ENCODE assay signal across 8 mouse cellular contexts in genomic region chr13:42301161-42301721, GRCm38 (mm10). TPM values are rescaled to one million over a fixed set of nuclear protein-coding genes. Genes with fewer than 3 reads are reported as not detected.
DNase-seq lines count a peak whose midpoint lies in the region; ATAC-seq lines count a peak whose summit lies in the region.

Gene Edn1, plus strand, starts transcription at chr13:42301476.

- peak within 1 kb of the TSS; percentile 42 for H3K4me3 ChIP-seq in forebrain, embryonic 12.5 days (replicated peaks)

- ATAC-seq in cerebellum, adult (ENCODE audit: insufficient number of reproducible peaks, low FRiP score, low TSS enrichment) = no peak
- ATAC-seq in forebrain, embryonic 12.5 days (ENCODE audit: low FRiP score) = 0 out of 2 replicates have a peak, but pooled peaks have one; percentile 33

- intact Hi-C loops in heart, postnatal 14 days (cut with DNase I) = loop anchor here (2.0 to 5.0 kb wide), 4 partner anchors 56 to 594 kb away; partner anchors contain the start of gene Hivep1

- peaks cover 52% of the 10 kb centered on the region for H3K27me3 ChIP-seq in forebrain, embryonic 12.5 days

- no peaks in the 10 kb centered on the region for H3K36me3 ChIP-seq in forebrain, embryonic 12.5 days (replicated peaks)

- peak within 1 kb of the TSS; percentile 50 for H3K9ac ChIP-seq in forebrain, embryonic 12.5 days

- H3K27ac ChIP-seq in forebrain, embryonic 12.5 days = no peak within 1 kb of the TSS

- WGBS in forebrain, embryonic 12.5 days = under 1% methylated on average over 26 of the region's 26 CpGs

- DNase-seq in cerebellum, adult 8-10 months = peak; percentile 6
- peak; percentile 50 for DNase-seq in adrenal gland, postnatal 10 days
- DNase-seq in heart, postnatal 14 days = peak; percentile 66 to 68
- peak; percentile 60 to 68 for DNase-seq in kidney, postnatal 25 days
- peak; percentile 82 for DNase-seq in lung, postnatal 25 days (ENCODE audit: low spot score)
- peak; percentile 58 for DNase-seq in retina, embryonic 14.5 days (ENCODE audit: low spot score)

- peak within 1 kb of the TSS; percentile 72 for H3K4me2 ChIP-seq in forebrain, embryonic 12.5 days

- H3K9me3 ChIP-seq in forebrain, embryonic 12.5 days = no peaks in the 10 kb centered on the region

- H3K4me1 ChIP-seq in forebrain, embryonic 12.5 days = peaks cover 18% of the 10 kb centered on the region

RNA-seq across cellular contexts. Expression of gene Edn1, which starts in this region (rescaled TPM):
- 1 to 10 TPM; 1.4 to 2.0 TPM for total RNA-seq in adrenal gland, postnatal 10 days (2021)
- polyA plus RNA-seq in forebrain, embryonic 12.5 days (2016; fragmentation: Nextera tagmentation; extraction: Ambion mirVana) = 0.62 and 1.5 TPM in 2 replicates
- 1 to 10 TPM; 5.5 to 5.6 TPM for total RNA-seq in heart, postnatal 14 days (2021)

Comparison
In these comparisons a context has a peak if more than half of its experiments do, and no peak if none do; other contexts are left out.
1. DNase-seq: peak in every context shown above with its lines; median percentile 82 in lung, postnatal 25 days; 67 in heart, postnatal 14 days; 64 in kidney, postnatal 25 days; 58 in retina, embryonic 14.5 days; 50 in adrenal gland, postnatal 10 days; 6 in cerebellum, adult 8-10 months.